Mouse (Mus musculus) hindbrain, embryonic 16.5 days (tissue): ENCODE results near the gene Fscn2. TPM values are rescaled to one million over a fixed set of nuclear protein-coding genes. Genes with fewer than 3 reads are reported as not detected.

Experiments
- ATAC-seq: fragments of 200-750 bp; cut with Nextera tagmentation; 2 replicates; pipeline ENCODE4 v1.8.0; 2017; ENCODE audit warnings: moderate TSS enrichment, moderate library complexity
- H3K27ac ChIP-seq: fragments of 300-500 bp; sonication (generic); 2 replicates; pipeline ENCODE4 v1.5.1; 2014; ENCODE audit warnings: low read depth, mild to moderate bottlenecking, control low read depth, low read length, moderate library complexity
- H3K27me3 ChIP-seq: fragments of 300-500 bp; sonication (generic); replicated peaks from 2 replicates; pipeline ENCODE4 v1.6.1; 2014; ENCODE audit warnings: low read length; ENCODE audit not compliant: control insufficient read depth, insufficient read depth
- H3K36me3 ChIP-seq: fragments of 300-500 bp; sonication (generic); 2 replicates; pipeline ENCODE4 v1.6.1; 2014; ENCODE audit warnings: mild to moderate bottlenecking, low read length, moderate library complexity, mixed read lengths; ENCODE audit not compliant: control insufficient read depth, insufficient read depth
- H3K4me1 ChIP-seq: fragments of 300-500 bp; sonication (generic); 2 replicates; pipeline ENCODE4 v1.6.1; 2014; ENCODE audit warnings: low read depth, low read length; ENCODE audit not compliant: control insufficient read depth, insufficient read depth
- H3K4me2 ChIP-seq: fragments of 300-500 bp; sonication (generic); 2 replicates; pipeline ENCODE4 v1.6.1; 2014; ENCODE audit warnings: mild to moderate bottlenecking, low read length, control low read depth, moderate library complexity
- H3K4me3 ChIP-seq: fragments of 300-500 bp; sonication (generic); 2 replicates; pipeline ENCODE4 v1.5.1; 2014; ENCODE audit warnings: mild to moderate bottlenecking, low read length, control low read depth, moderate library complexity
- H3K9ac ChIP-seq: fragments of 300-500 bp; sonication (generic); 2 replicates; pipeline ENCODE4 v1.6.1; 2014; ENCODE audit warnings: low read depth, mild to moderate bottlenecking, control low read depth, low read length, moderate library complexity
- H3K9me3 ChIP-seq: fragments of 300-500 bp; sonication (generic); 2 replicates; pipeline ENCODE4 v1.6.1; 2014; ENCODE audit warnings: mild to moderate bottlenecking, low read length, moderate library complexity; ENCODE audit not compliant: control insufficient read depth
- WGBS: fragments of 180-500 bp; shearing (Covaris S2); extraction: QIAGEN DNeasy Blood & Tissue Kit; methylation state at CpG from one replicate; pipeline ENCODE4 v1.1.7; 2014; 5-methylcytosine and 5-hydroxymethylcytosine counted together
- polyA plus RNA-seq: library from polyadenylated mRNA; unstranded; fragments of >200 nt; fragmentation: Nextera tagmentation; extraction: Ambion mirVana; gene quantifications from 2 replicates; pipeline ENCODE4 v1.2.1, GENCODE M21; 2015

Gene Fscn2
- polyA plus RNA-seq, 1 experiment from 2014 or later: 0.66 TPM

DNA sequence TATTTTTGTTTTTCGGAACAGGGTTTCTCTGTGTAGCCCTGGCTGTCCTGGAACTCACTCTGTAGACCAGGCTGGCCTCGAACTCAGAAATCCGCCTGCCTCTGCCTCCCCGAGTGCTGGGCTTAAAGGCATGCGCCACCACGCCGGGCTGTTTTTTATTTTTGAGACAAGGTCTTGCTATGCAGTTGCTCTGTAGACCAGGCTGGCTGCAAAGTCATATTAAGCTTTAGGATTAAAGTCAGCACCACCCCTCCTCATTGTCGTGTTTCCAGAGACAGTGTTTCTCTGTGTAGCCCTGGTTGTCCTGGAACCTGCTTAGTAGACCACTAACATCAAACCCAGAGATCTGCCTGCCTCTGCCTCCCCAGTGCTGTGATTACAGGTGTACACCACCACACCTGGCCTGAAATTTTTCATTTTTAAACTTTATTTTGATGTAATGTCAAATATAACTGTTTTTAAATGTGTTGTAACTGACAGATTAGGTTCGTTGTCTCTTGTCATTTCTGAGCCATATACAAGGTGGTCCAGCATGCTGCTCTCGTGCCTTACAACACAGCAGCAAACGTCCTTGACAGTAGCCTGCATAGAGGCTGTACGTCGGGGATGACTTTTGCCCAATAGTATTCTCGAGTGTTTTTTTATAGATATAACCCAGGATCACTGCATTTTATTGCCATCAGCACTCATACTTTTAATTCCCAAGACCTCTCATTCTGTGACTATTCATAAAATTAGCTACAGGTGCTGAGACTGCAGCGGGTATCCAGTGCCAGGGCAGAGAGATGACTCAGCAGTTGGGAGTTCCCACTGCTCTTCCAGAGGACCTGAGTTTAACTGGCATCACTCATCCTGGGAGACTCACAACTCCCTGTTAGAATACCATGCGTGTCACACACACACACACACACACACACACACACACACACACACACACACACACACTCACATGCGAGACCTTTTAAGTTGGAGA, 6.7 kb upstream of the Fscn2 start:
- no peak overlapping the region for H3K9ac ChIP-seq
- peaks cover 45% of the 10 kb centered on the region for H3K4me1 ChIP-seq
- no peaks in the 10 kb centered on the region for H3K36me3 ChIP-seq
- no peaks in the 10 kb centered on the region for H3K9me3 ChIP-seq
- no peak overlapping the region for H3K27ac ChIP-seq
- H3K4me2 ChIP-seq: no peak overlapping the region
- H3K27me3 ChIP-seq: no peaks in the 10 kb centered on the region
- 89% methylated on average over 17 of the region's 17 CpGs for WGBS
- H3K4me3 ChIP-seq: no peak overlapping the region
- no peak for ATAC-seq

DNA sequence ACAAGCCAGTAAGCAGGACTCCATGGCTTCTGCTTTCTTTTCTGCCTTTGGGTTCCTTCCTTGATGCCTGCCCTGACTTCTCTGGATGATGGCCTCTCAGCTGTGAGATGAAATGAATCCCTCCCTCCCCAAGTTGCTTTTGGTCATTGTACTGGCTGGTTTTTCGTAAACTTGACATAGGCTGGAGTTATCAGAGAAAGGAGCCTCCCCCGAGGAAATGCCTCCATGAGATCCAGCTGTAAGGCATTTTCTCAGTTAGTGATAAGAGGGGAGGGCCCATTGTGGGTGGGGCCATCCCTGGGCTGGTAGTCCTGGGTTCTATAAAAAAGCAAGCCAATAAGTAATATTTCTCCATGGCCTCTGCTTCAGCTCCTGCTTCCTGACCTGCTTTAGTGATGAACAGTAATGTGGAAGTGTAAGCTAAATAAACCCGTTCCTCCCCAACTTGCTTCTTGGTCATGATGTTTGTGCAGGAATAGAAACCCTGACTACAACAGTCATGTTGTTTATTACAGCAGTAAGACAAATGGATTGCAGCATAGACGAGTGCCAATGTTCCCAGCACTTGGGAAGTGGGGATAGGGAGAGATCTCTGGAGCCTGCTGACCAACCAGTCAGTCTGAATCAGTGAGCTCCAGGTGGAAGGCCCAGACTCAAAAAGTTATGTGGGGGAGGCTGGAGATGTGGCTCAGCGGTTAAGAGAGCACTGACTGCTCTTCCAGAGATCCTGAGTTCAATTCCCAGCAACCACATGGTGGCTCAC, 5.9 kb upstream of the Fscn2 start:
- WGBS: 83% methylated on average over 5 of the region's 5 CpGs
- peaks cover 47% of the 10 kb centered on the region for H3K4me1 ChIP-seq

DNA sequence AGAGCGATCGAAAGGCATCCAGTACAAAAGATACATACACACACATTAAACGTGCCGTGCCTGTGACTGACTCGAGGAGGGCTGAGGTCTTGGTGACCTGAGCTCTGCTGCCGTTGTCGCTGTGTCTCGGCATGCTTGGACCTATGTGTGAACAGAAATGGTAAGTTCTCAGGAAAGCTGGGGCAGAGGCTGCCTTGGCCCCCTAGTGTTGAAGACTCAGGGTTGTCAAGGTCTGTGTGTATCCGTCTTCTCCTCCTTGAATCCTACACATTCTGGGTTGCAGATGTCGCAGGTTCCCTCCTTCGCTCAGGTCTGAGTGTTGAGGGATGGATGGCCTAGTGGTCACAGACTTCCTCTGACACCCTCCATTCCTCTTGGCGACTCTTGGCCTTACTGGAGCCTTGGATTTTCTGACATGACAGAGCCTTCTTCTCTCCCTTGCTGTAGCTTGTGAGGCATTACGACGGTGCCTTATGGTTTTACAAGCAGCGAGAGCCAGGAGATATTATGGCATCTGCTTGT, 5.0 kb upstream of the Fscn2 start:
- no peak overlapping the region for H3K9ac ChIP-seq
- WGBS: 84% methylated on average over 15 of the region's 15 CpGs
- H3K4me1 ChIP-seq: peaks cover 40% of the 10 kb centered on the region

More for the DNA sequence above, 5.9 kb upstream of the Fscn2 start:
- no peak overlapping the region for H3K27ac ChIP-seq
- H3K9me3 ChIP-seq: no peaks in the 10 kb centered on the region
- H3K9ac ChIP-seq: no peak overlapping the region
- no peak overlapping the region for H3K4me3 ChIP-seq
- ATAC-seq: no peak
- no peaks in the 10 kb centered on the region for H3K36me3 ChIP-seq
- H3K4me2 ChIP-seq: no peak overlapping the region
- H3K27me3 ChIP-seq: no peaks in the 10 kb centered on the region

DNA sequence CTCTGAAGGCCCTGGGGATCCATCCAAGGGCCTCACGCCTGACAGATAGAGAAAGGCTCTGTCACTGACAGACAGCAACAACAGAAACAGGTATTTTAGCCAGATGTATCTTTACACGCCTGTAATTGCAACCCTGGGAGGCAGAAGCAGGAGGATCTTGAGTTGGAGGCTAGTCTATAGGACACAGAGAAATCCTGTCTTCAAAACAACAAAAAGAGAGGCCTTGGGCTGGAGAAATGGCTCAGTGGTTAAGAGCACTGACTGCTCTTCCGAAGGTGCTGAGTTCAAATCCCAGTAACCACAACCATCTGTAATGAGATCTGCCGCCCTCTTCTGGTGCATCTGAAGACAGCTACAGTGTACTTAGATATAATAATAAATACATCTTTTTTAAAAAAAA, 4.4 kb upstream of the Fscn2 start:
- 94% methylated on average over 4 of the region's 4 CpGs for WGBS
- H3K4me2 ChIP-seq: no peak overlapping the region
- no peak overlapping the region for H3K9ac ChIP-seq
- no peak overlapping the region for H3K27ac ChIP-seq
- no peak overlapping the region for H3K4me3 ChIP-seq
- H3K36me3 ChIP-seq: no peaks in the 10 kb centered on the region
- no peaks in the 10 kb centered on the region for H3K27me3 ChIP-seq
- no peaks in the 10 kb centered on the region for H3K9me3 ChIP-seq
- peaks cover 36% of the 10 kb centered on the region for H3K4me1 ChIP-seq
- ATAC-seq: no peak

More for the DNA sequence above, 5.0 kb upstream of the Fscn2 start:
- H3K27me3 ChIP-seq: no peaks in the 10 kb centered on the region
- H3K4me2 ChIP-seq: no peak overlapping the region
- no peak overlapping the region for H3K4me3 ChIP-seq
- no peak overlapping the region for H3K27ac ChIP-seq
- no peak for ATAC-seq
- no peaks in the 10 kb centered on the region for H3K36me3 ChIP-seq
- H3K9me3 ChIP-seq: no peaks in the 10 kb centered on the region

DNA sequence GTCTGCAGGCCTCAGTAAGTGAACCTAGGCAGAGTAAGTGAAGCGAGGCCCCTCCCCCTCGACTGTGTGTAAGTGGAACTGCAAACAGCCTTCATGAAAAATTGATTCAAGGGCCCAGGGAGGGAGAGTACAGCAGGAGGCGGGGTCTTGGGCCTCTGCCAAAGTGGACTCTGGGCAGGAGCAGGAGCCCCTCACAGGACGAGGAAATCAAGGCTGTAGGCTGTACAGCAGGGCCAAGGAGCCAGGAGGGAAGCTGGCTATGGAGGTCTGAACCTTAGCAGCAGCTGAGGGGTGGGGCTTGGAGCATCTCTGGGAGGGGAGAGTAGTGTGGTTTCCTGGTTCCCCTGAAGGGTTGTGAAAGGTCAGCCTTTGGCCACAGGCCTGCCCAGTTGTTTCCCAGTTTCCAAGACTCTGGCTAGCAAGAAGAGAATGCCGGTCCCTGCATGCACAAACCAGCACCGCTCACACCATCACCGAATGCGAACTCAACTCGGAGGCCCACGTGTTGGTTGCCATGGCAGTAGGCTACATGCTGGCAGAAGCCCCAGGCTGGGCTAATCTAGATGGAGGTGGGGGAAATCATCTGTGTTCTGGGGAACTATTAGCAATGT, 3.4 kb upstream of the Fscn2 start:
- Histone ChIP-seq H3K27ac (peak overlapping the region; percentile 81), H3K4me1 (peaks cover 31% of the 10 kb centered on the region), H3K9me3 (no peaks in the 10 kb centered on the region), H3K4me3 (no peak overlapping the region), H3K9ac (peak overlapping the region; percentile 1; the same call in 1 of the 2 replicates), H3K27me3 (no peaks in the 10 kb centered on the region), H3K36me3 (no peaks in the 10 kb centered on the region), H3K4me2 (peak overlapping the region; percentile 25; the same call in 1 of the 2 replicates)
- WGBS: 4% methylated on average over 10 of the region's 10 CpGs
- ATAC-seq: peak; percentile 88

GRCm38 (mm10) chr11:120359391-120359790, 1.9 kb upstream of the Fscn2 start:
- no peak for ATAC-seq
- Histone ChIP-seq H3K27me3 (no peaks in the 10 kb centered on the region), H3K27ac (no peak overlapping the region; the same call in 1 of the 2 replicates), H3K9me3 (no peaks in the 10 kb centered on the region), H3K9ac (no peak overlapping the region), H3K4me2 (no peak overlapping the region), H3K4me3 (no peak overlapping the region), H3K36me3 (no peaks in the 10 kb centered on the region), H3K4me1 (peaks cover 25% of the 10 kb centered on the region)
- WGBS: 64% methylated on average over 6 of the region's 6 CpGs

- Histone ChIP-seq H3K4me1 (peaks cover 25% of the 10 kb centered on the region), H3K9ac (no peak overlapping the region), H3K27ac (no peak overlapping the region), H3K4me2 (no peak overlapping the region), H3K4me3 (no peak overlapping the region), H3K9me3 (no peaks in the 10 kb centered on the region), H3K36me3 (no peaks in the 10 kb centered on the region), H3K27me3 (no peaks in the 10 kb centered on the region)
- ATAC-seq: no peak
- WGBS: 53% methylated on average over 8 of the region's 8 CpGs
Observed at GRCm38 (mm10) chr11:120360062-120360461, 1.3 kb upstream of the Fscn2 start.

DNA sequence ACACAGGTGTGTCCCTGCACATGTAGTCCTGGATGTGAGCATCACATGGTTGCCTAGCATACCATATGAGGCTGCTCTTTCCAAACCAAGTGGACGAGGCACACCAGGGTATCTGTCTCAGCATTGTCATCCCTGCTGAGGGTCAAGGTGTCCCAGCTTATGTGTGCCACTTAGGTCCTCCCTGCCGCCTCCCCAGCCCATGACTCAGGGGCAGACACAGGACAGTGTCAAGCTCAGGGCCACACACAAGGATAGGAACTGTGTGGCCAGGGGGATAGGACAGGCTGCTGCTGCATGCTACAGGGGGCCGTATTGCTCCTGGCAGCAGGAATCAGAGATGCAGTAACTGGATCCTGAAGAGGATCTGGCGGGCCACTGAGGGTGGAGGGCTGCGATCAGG, 579 bp upstream of the Fscn2 start:
- Histone ChIP-seq H3K36me3 (no peaks in the 10 kb centered on the region), H3K4me1 (peaks cover 25% of the 10 kb centered on the region), H3K9ac (no peak overlapping the region), H3K4me3 (no peak overlapping the region), H3K9me3 (no peaks in the 10 kb centered on the region), H3K4me2 (no peak overlapping the region), H3K27me3 (no peaks in the 10 kb centered on the region), H3K27ac (no peak overlapping the region)
- 77% methylated on average over 5 of the region's 5 CpGs for WGBS
- ATAC-seq: no peak
